Mouse (Mus musculus): ENCODE data around the gene Gga3. TPM values are rescaled to one million over a fixed set of nuclear protein-coding genes. Genes with fewer than 3 reads are reported as not detected.

Gene Gga3
- total and polyA plus RNA-seq, 2 experiments from 2014 or later = 7.0 to 11.8 TPM

- 50% methylated on average over 11 of the region's 11 CpGs for WGBS
- Histone ChIP-seq H3K27me3 (ENCODE audit: control insufficient read depth, insufficient read depth, low read length) (no peaks in the 10 kb centered on the region), H3K36me3 (replicated peaks; ENCODE audit: control insufficient read depth, insufficient read depth, low read length) (peaks cover 19% of the 10 kb centered on the region), H3K27ac (ENCODE audit: low read depth) (peak overlapping the region; percentile 60), H3K4me2 (ENCODE audit: low read depth, low read length) (peak overlapping the region; percentile 94), H3K9ac (replicated peaks; ENCODE audit: low read depth, low read length) (peak overlapping the region; percentile 63), H3K4me1 (ENCODE audit: control insufficient read depth, insufficient read depth) (peaks cover 5% of the 10 kb centered on the region; the same call in 1 of the 2 replicates), H3K4me3 (ENCODE audit: low read depth, low read length) (peak overlapping the region; percentile 81), H3K9me3 (replicated peaks; ENCODE audit: control insufficient read depth, low read length) (no peaks in the 10 kb centered on the region)
- ATAC-seq (ENCODE audit: insufficient read depth, low read depth) (no peak), DNase-seq (ENCODE audit: low spot score) (no peak)
- TF ChIP-seq CTCF (IDR thresholded peaks at IDR 0.05; ENCODE audit: low read depth) (no peak), EP300 (IDR thresholded peaks at IDR 0.05; ENCODE audit: low read depth) (no peak)
Measured at GRCm38 (mm10) chr11:115626824-115627616, 23.2 kb upstream of the Gga3 start.

GRCm38 (mm10) chr11:115625877-115626276 is 22.0 kb upstream of the Gga3 start:
- ATAC-seq (ENCODE audit: insufficient read depth, low read depth) = no peak
- DNase-seq (ENCODE audit: low spot score) = no peak

GRCm38 (mm10) chr11:115623487-115624070 is 19.7 kb upstream of the Gga3 start:
- Histone ChIP-seq H3K27ac (ENCODE audit: low read depth) (no peak overlapping the region), H3K4me1 (ENCODE audit: control insufficient read depth, insufficient read depth) (peaks cover 5% of the 10 kb centered on the region; the same call in 1 of the 2 replicates), H3K36me3 (replicated peaks; ENCODE audit: control insufficient read depth, insufficient read depth, low read length) (peaks cover 41% of the 10 kb centered on the region), H3K9me3 (replicated peaks; ENCODE audit: control insufficient read depth, low read length) (no peaks in the 10 kb centered on the region), H3K27me3 (ENCODE audit: control insufficient read depth, insufficient read depth, low read length) (no peaks in the 10 kb centered on the region), H3K9ac (replicated peaks; ENCODE audit: low read depth, low read length) (no peak overlapping the region), H3K4me2 (ENCODE audit: low read depth, low read length) (no peak overlapping the region), H3K4me3 (ENCODE audit: low read depth, low read length) (no peak overlapping the region)
- ATAC-seq (ENCODE audit: insufficient read depth, low read depth) = no peak
- DNase-seq (ENCODE audit: low spot score) = no peak
- WGBS = 69% methylated on average over 9 of the region's 9 CpGs
- TF ChIP-seq EP300 (IDR thresholded peaks at IDR 0.05; ENCODE audit: low read depth) (no peak), CTCF (IDR thresholded peaks at IDR 0.05; ENCODE audit: low read depth) (peak; percentile 45)

More at GRCm38 (mm10) chr11:115625877-115626276, 22.0 kb upstream of the Gga3 start:
- H3K4me1 ChIP-seq (ENCODE audit: control insufficient read depth, insufficient read depth) = peaks cover 5% of the 10 kb centered on the region; the same call in 1 of the 2 replicates
- H3K9me3 ChIP-seq (replicated peaks; ENCODE audit: control insufficient read depth, low read length) = no peaks in the 10 kb centered on the region
- no peak overlapping the region for H3K9ac ChIP-seq (replicated peaks; ENCODE audit: low read depth, low read length)
- H3K4me3 ChIP-seq (ENCODE audit: low read depth, low read length) = no peak overlapping the region
- H3K27me3 ChIP-seq (ENCODE audit: control insufficient read depth, insufficient read depth, low read length) = no peaks in the 10 kb centered on the region
- 0 out of 2 replicates have a peak overlapping the region, but pooled peaks have one; percentile 15 for H3K27ac ChIP-seq (ENCODE audit: low read depth)
- TF ChIP-seq EP300 (IDR thresholded peaks at IDR 0.05; ENCODE audit: low read depth) = no peak
- no peak for TF ChIP-seq CTCF (IDR thresholded peaks at IDR 0.05; ENCODE audit: low read depth)
- H3K4me2 ChIP-seq (ENCODE audit: low read depth, low read length) = no peak overlapping the region
- H3K36me3 ChIP-seq (replicated peaks; ENCODE audit: control insufficient read depth, insufficient read depth, low read length) = peaks cover 28% of the 10 kb centered on the region
- 66% methylated on average over 9 of the region's 9 CpGs for WGBS

GRCm38 (mm10) chr11:115619949-115620348 is 16.1 kb upstream of the Gga3 start:
- H3K4me3 ChIP-seq (ENCODE audit: low read depth, low read length) = no peak overlapping the region
- no peak for TF ChIP-seq CTCF (IDR thresholded peaks at IDR 0.05; ENCODE audit: low read depth)
- no peak for TF ChIP-seq EP300 (IDR thresholded peaks at IDR 0.05; ENCODE audit: low read depth)
- H3K9me3 ChIP-seq (replicated peaks; ENCODE audit: control insufficient read depth, low read length) = no peaks in the 10 kb centered on the region
- H3K4me2 ChIP-seq (ENCODE audit: low read depth, low read length) = no peak overlapping the region
- WGBS = 95% methylated on average over 7 of the region's 7 CpGs
- ATAC-seq (ENCODE audit: insufficient read depth, low read depth) (no peak), DNase-seq (ENCODE audit: low spot score) (no peak)
- H3K27ac ChIP-seq (ENCODE audit: low read depth) = no peak overlapping the region
- peaks cover 49% of the 10 kb centered on the region for H3K36me3 ChIP-seq (replicated peaks; ENCODE audit: control insufficient read depth, insufficient read depth, low read length)
- H3K9ac ChIP-seq (replicated peaks; ENCODE audit: low read depth, low read length) = no peak overlapping the region
- H3K27me3 ChIP-seq (ENCODE audit: control insufficient read depth, insufficient read depth, low read length) = no peaks in the 10 kb centered on the region
- H3K4me1 ChIP-seq (ENCODE audit: control insufficient read depth, insufficient read depth) = 0 out of 2 replicates have a peak, but pooled peaks cover 4% of the 10 kb centered on the region

- H3K9ac ChIP-seq (replicated peaks; ENCODE audit: low read depth, low read length) = no peak overlapping the region
- H3K4me1 ChIP-seq (ENCODE audit: control insufficient read depth, insufficient read depth) = 0 out of 2 replicates have a peak, but pooled peaks cover 5% of the 10 kb centered on the region
- no peak for DNase-seq (ENCODE audit: low spot score)
- TF ChIP-seq CTCF (IDR thresholded peaks at IDR 0.05; ENCODE audit: low read depth) (no peak), EP300 (IDR thresholded peaks at IDR 0.05; ENCODE audit: low read depth) (no peak)
- ATAC-seq (ENCODE audit: insufficient read depth, low read depth) = no peak
- no peak overlapping the region for H3K4me2 ChIP-seq (ENCODE audit: low read depth, low read length)
- 89% methylated on average over 16 of the region's 16 CpGs for WGBS
- no peaks in the 10 kb centered on the region for H3K27me3 ChIP-seq (ENCODE audit: control insufficient read depth, insufficient read depth, low read length)
- H3K9me3 ChIP-seq (replicated peaks; ENCODE audit: control insufficient read depth, low read length) = no peaks in the 10 kb centered on the region
- peaks cover 50% of the 10 kb centered on the region for H3K36me3 ChIP-seq (replicated peaks; ENCODE audit: control insufficient read depth, insufficient read depth, low read length)
- H3K4me3 ChIP-seq (ENCODE audit: low read depth, low read length) = no peak overlapping the region
- H3K27ac ChIP-seq (ENCODE audit: low read depth) = no peak overlapping the region
Measured at GRCm38 (mm10) chr11:115618732-115619516, 15.1 kb upstream of the Gga3 start.
